Comparison of ENCODE assay signal across 8 mouse cellular contexts in the genomic region with DNA sequence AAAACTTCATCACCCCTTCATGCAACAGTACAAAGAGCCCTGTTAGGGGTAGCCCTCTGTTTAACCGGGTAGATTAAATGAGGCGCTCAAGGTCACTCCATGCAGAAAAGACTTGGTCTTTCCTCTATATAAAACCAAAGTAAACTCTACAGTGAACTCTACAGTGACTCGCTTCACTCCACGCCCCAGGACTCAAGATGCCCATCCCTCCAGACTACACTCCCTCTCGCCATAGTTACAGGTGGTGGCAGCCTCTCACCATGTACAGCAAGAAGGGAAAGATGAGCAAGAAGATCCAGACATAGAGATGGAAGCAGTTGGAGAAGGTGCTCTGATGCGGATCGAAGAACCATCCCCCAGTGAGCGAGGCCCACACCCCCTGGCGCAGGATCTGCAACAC. TPM values are rescaled to one million over a fixed set of nuclear protein-coding genes. Genes with fewer than 3 reads are reported as not detected.
A peak's percentile ranks its signal among the peaks of the same experiment; 100 is the strongest.
DNase-seq lines count a peak whose midpoint lies in the region; ATAC-seq and TF ChIP-seq lines count a peak whose summit lies in the region.

No protein-coding gene starts in this region.

- H3K4me2 ChIP-seq in liver, embryonic 11.5 days = peak overlapping the region; percentile 99

- H3K4me1 ChIP-seq in testis, adult 2 months (ENCODE audit: control insufficient read depth, insufficient read depth, low read length) = peaks cover 17% of the 10 kb centered on the region
- H3K4me1 ChIP-seq in liver, embryonic 11.5 days (replicated peaks; ENCODE audit: control insufficient read depth, insufficient read depth, low read length) = peaks cover 37% of the 10 kb centered on the region

- 22% methylated on average over 9 of the region's 9 CpGs for WGBS in liver, embryonic 11.5 days

- H3K9ac ChIP-seq in liver, embryonic 11.5 days (ENCODE audit: low read depth, low read length) = peak overlapping the region; percentile 91

- H3K9me3 ChIP-seq in liver, embryonic 11.5 days (ENCODE audit: control insufficient read depth, low read length) = no peaks in the 10 kb centered on the region

- H3K4me3 ChIP-seq in testis, adult 2 months (ENCODE audit: control insufficient read depth, low read depth, low read length) = peak overlapping the region; percentile 92
- H3K4me3 ChIP-seq in liver, embryonic 11.5 days (ENCODE audit: low read depth, low read length) = peak overlapping the region; percentile 96

- H3K36me3 ChIP-seq in testis, adult 2 months (ENCODE audit: control insufficient read depth, insufficient read depth, low read length) = no peaks in the 10 kb centered on the region; the same call in none of the 2 replicates
- peaks cover 35% of the 10 kb centered on the region for H3K36me3 ChIP-seq in liver, embryonic 11.5 days (ENCODE audit: control insufficient read depth, insufficient read depth, low read length)

- no peak overlapping the region for H3K27ac ChIP-seq in testis, adult 2 months (ENCODE audit: control insufficient read depth, insufficient read depth, low read depth, low read length)
- peak overlapping the region; percentile 87 for H3K27ac ChIP-seq in liver, embryonic 11.5 days (ENCODE audit: low read depth, low read length)

- ATAC-seq in liver, embryonic 11.5 days (replicated peaks; ENCODE audit: low FRiP score) = no peak

- no peak for TF ChIP-seq CTCF in testis, adult 2 months (IDR thresholded peaks at IDR 0.05; ENCODE audit: control insufficient read depth, insufficient read depth, insufficient replicate concordance, low read depth, low read length)

- H3K27me3 ChIP-seq in testis, adult 2 months (ENCODE audit: control insufficient read depth, insufficient read depth, low read length) = no peaks in the 10 kb centered on the region
- H3K27me3 ChIP-seq in liver, embryonic 11.5 days (replicated peaks; ENCODE audit: control insufficient read depth, insufficient read depth, low read length) = no peaks in the 10 kb centered on the region

- TF ChIP-seq POLR2A in testis, adult 2 months (IDR thresholded peaks at IDR 0.05; ENCODE audit: control insufficient read depth, low read depth, low read length) = no peak

- peak; percentile 18 for DNase-seq in embryo, embryonic 10 days (ENCODE audit: low spot score)
- no peak for DNase-seq in embryo, embryonic 10.5 days (ENCODE audit: low spot score)
- DNase-seq in testis, postnatal 14 days (ENCODE audit: low spot score) = no peak
- DNase-seq in liver, embryonic 11.5 days (ENCODE audit: low spot score) = no peak
- DNase-seq in frontal cortex, postnatal 36 days (ENCODE audit: low spot score in 2 of 2) = no peak
- DNase-seq in ovary, adult 18-20 months (ENCODE audit: low spot score) = no peak
- DNase-seq in kidney, postnatal 10 days = no peak

RNA-seq across cellular contexts. Expression of a gene that starts 0.8 kb away (rescaled TPM):
- 24.6 and 31.8 TPM in 2 replicates for polyA plus RNA-seq in testis, adult 2 months (2012; rRNA removed)
- 27.4 and 28.1 TPM in 2 replicates for polyA plus RNA-seq in liver, embryonic 11.5 days (2014; fragmentation: Nextera tagmentation; extraction: Ambion mirVana)

RNA-seq across cellular contexts. Expression of a gene that starts 1.0 kb away (rescaled TPM):
- polyA plus RNA-seq in testis, adult 2 months (2012; rRNA removed) = 63.4 and 67.4 TPM in 2 replicates
- polyA plus RNA-seq in liver, embryonic 11.5 days (2014; fragmentation: Nextera tagmentation; extraction: Ambion mirVana) = 22.5 and 25.0 TPM in 2 replicates

RNA-seq across cellular contexts. Expression of a gene that starts 16.4 kb away (rescaled TPM):
- polyA plus RNA-seq in testis, adult 2 months (2012; rRNA removed) = 10.2 and 10.8 TPM in 2 replicates
- polyA plus RNA-seq in liver, embryonic 11.5 days (2014; fragmentation: Nextera tagmentation; extraction: Ambion mirVana) = 0.14 TPM in 1 of 2 replicates, not detected in the other

RNA-seq across cellular contexts. Expression of a gene that starts 24.2 kb away (rescaled TPM):
- 5.5 and 9.4 TPM in 2 replicates for polyA plus RNA-seq in testis, adult 2 months (2012; rRNA removed)
- polyA plus RNA-seq in liver, embryonic 11.5 days (2014; fragmentation: Nextera tagmentation; extraction: Ambion mirVana) = 32.3 and 34.8 TPM in 2 replicates

RNA-seq across cellular contexts. Expression of a gene that starts 38.4 kb away (rescaled TPM):
- 105 and 122 TPM in 2 replicates for polyA plus RNA-seq in testis, adult 2 months (2012; rRNA removed)
- 64.9 and 67.1 TPM in 2 replicates for polyA plus RNA-seq in liver, embryonic 11.5 days (2014; fragmentation: Nextera tagmentation; extraction: Ambion mirVana)
